Mouse (Mus musculus): Measurements from ENCODE around the gene Nexmif. TPM values are rescaled to one million over a fixed set of nuclear protein-coding genes. Genes with fewer than 3 reads are reported as not detected.
"Not testable (repeated sequence)": the region's sequence is repeated elsewhere in the genome, so short reads cannot be mapped to it uniquely, and the experiment has no call there.

The Nexmif gene
- polyA plus RNA-seq, 1 experiment from 2014 or later = 1.8 TPM

GRCm38 (mm10) chrX:104150072-104150471 lies 50.9 kb downstream of the Nexmif start:
- H3K27me3 ChIP-seq (ENCODE audit: control insufficient read depth, insufficient read depth, low read length) = no peaks in the 10 kb centered on the region
- WGBS = 39% methylated on average over 1 of the region's 1 CpGs
- H3K9me3 ChIP-seq (ENCODE audit: control insufficient read depth, low read length) = no peaks in the 10 kb centered on the region

GRCm38 (mm10) chrX:104115266-104115665 lies 85.7 kb downstream of the Nexmif start:
- H3K9me3 ChIP-seq (ENCODE audit: control insufficient read depth, low read length); H3K27me3 ChIP-seq (ENCODE audit: control insufficient read depth, insufficient read depth, low read length); H3K27ac ChIP-seq (ENCODE audit: low read depth, low read length); H3K9ac ChIP-seq (ENCODE audit: low read depth, low read length); H3K4me3 ChIP-seq (ENCODE audit: low read length); H3K36me3 ChIP-seq (ENCODE audit: control insufficient read depth, insufficient read depth, low read length); ATAC-seq (ENCODE audit: low FRiP score, low TSS enrichment); H3K4me2 ChIP-seq (replicated peaks; ENCODE audit: low read depth, low read length); H3K4me1 ChIP-seq (ENCODE audit: control insufficient read depth, insufficient read depth, low read length): not testable (repeated sequence)
- WGBS = 58% methylated on average over 5 of the region's 5 CpGs

More at GRCm38 (mm10) chrX:104150072-104150471, 50.9 kb downstream of the Nexmif start:
- H3K4me1 ChIP-seq (ENCODE audit: control insufficient read depth, insufficient read depth, low read length) = no peaks in the 10 kb centered on the region
- ATAC-seq (ENCODE audit: low FRiP score, low TSS enrichment) = no peak
- H3K36me3 ChIP-seq (ENCODE audit: control insufficient read depth, insufficient read depth, low read length) = no peaks in the 10 kb centered on the region
- H3K4me2 ChIP-seq (replicated peaks; ENCODE audit: low read depth, low read length) = no peak overlapping the region
- H3K27ac ChIP-seq (ENCODE audit: low read depth, low read length) = no peak overlapping the region
- H3K4me3 ChIP-seq (ENCODE audit: low read length) = no peak overlapping the region
- H3K9ac ChIP-seq (ENCODE audit: low read depth, low read length) = no peak overlapping the region

- H3K4me3 ChIP-seq (ENCODE audit: low read length) = no peak overlapping the region
- H3K27ac ChIP-seq (ENCODE audit: low read depth, low read length) = no peak overlapping the region
- 56% methylated on average over 4 of the region's 4 CpGs for WGBS
- no peak for ATAC-seq (ENCODE audit: low FRiP score, low TSS enrichment)
- H3K9me3 ChIP-seq (ENCODE audit: control insufficient read depth, low read length) = no peaks in the 10 kb centered on the region
- no peak overlapping the region for H3K4me2 ChIP-seq (replicated peaks; ENCODE audit: low read depth, low read length)
- H3K27me3 ChIP-seq (ENCODE audit: control insufficient read depth, insufficient read depth, low read length) = no peaks in the 10 kb centered on the region
- no peaks in the 10 kb centered on the region for H3K36me3 ChIP-seq (ENCODE audit: control insufficient read depth, insufficient read depth, low read length)
- no peak overlapping the region for H3K9ac ChIP-seq (ENCODE audit: low read depth, low read length)
- no peaks in the 10 kb centered on the region for H3K4me1 ChIP-seq (ENCODE audit: control insufficient read depth, insufficient read depth, low read length)
These were observed 86.4 kb downstream of the Nexmif start for GRCm38 (mm10) chrX:104114596-104114995.

- Histone ChIP-seq H3K9ac (ENCODE audit: low read depth, low read length) (no peak overlapping the region), H3K4me3 (ENCODE audit: low read length) (no peak overlapping the region), H3K27ac (ENCODE audit: low read depth, low read length) (no peak overlapping the region), H3K9me3 (ENCODE audit: control insufficient read depth, low read length) (no peaks in the 10 kb centered on the region), H3K36me3 (ENCODE audit: control insufficient read depth, insufficient read depth, low read length) (no peaks in the 10 kb centered on the region), H3K4me1 (ENCODE audit: control insufficient read depth, insufficient read depth, low read length) (no peaks in the 10 kb centered on the region), H3K27me3 (ENCODE audit: control insufficient read depth, insufficient read depth, low read length) (no peaks in the 10 kb centered on the region), H3K4me2 (replicated peaks; ENCODE audit: low read depth, low read length) (no peak overlapping the region)
- ATAC-seq (ENCODE audit: low FRiP score, low TSS enrichment) = no peak
- WGBS = 62% methylated on average over 2 of the region's 2 CpGs
These were observed 146.1 kb downstream of the Nexmif start for GRCm38 (mm10) chrX:104054848-104055247.

- Histone ChIP-seq H3K9ac (ENCODE audit: low read depth, low read length) (no peak overlapping the region), H3K36me3 (ENCODE audit: control insufficient read depth, insufficient read depth, low read length) (no peaks in the 10 kb centered on the region), H3K4me1 (ENCODE audit: control insufficient read depth, insufficient read depth, low read length) (no peaks in the 10 kb centered on the region), H3K27me3 (ENCODE audit: control insufficient read depth, insufficient read depth, low read length) (no peaks in the 10 kb centered on the region; the same call in 1 of the 2 replicates), H3K27ac (ENCODE audit: low read depth, low read length) (no peak overlapping the region), H3K4me3 (ENCODE audit: low read length) (no peak overlapping the region), H3K9me3 (ENCODE audit: control insufficient read depth, low read length) (no peaks in the 10 kb centered on the region), H3K4me2 (replicated peaks; ENCODE audit: low read depth, low read length) (no peak overlapping the region)
- ATAC-seq (ENCODE audit: low FRiP score, low TSS enrichment) = no peak
These were observed 160.7 kb downstream of the Nexmif start for GRCm38 (mm10) chrX:104040276-104040675.

- no peaks in the 10 kb centered on the region for H3K9me3 ChIP-seq (ENCODE audit: control insufficient read depth, low read length)
- H3K36me3 ChIP-seq (ENCODE audit: control insufficient read depth, insufficient read depth, low read length) = no peaks in the 10 kb centered on the region
- no peak overlapping the region for H3K4me3 ChIP-seq (ENCODE audit: low read length)
- WGBS = 80% methylated on average over 5 of the region's 5 CpGs
- H3K27me3 ChIP-seq (ENCODE audit: control insufficient read depth, insufficient read depth, low read length) = no peaks in the 10 kb centered on the region
- no peaks in the 10 kb centered on the region for H3K4me1 ChIP-seq (ENCODE audit: control insufficient read depth, insufficient read depth, low read length)
- no peak overlapping the region for H3K27ac ChIP-seq (ENCODE audit: low read depth, low read length)
- no peak overlapping the region for H3K4me2 ChIP-seq (replicated peaks; ENCODE audit: low read depth, low read length)
- ATAC-seq (ENCODE audit: low FRiP score, low TSS enrichment) = no peak
- H3K9ac ChIP-seq (ENCODE audit: low read depth, low read length) = no peak overlapping the region
These were observed 167.1 kb downstream of the Nexmif start for GRCm38 (mm10) chrX:104033843-104034242.

- no peaks in the 10 kb centered on the region for H3K27me3 ChIP-seq (ENCODE audit: control insufficient read depth, insufficient read depth, low read length)
- no peak overlapping the region for H3K27ac ChIP-seq (ENCODE audit: low read depth, low read length)
- H3K4me2 ChIP-seq (replicated peaks; ENCODE audit: low read depth, low read length) = no peak overlapping the region
- 51% methylated on average over 4 of the region's 4 CpGs for WGBS
- no peaks in the 10 kb centered on the region for H3K36me3 ChIP-seq (ENCODE audit: control insufficient read depth, insufficient read depth, low read length)
- no peak for ATAC-seq (ENCODE audit: low FRiP score, low TSS enrichment)
- H3K9me3 ChIP-seq (ENCODE audit: control insufficient read depth, low read length) = no peaks in the 10 kb centered on the region
- no peak overlapping the region for H3K9ac ChIP-seq (ENCODE audit: low read depth, low read length)
- no peaks in the 10 kb centered on the region for H3K4me1 ChIP-seq (ENCODE audit: control insufficient read depth, insufficient read depth, low read length)
- no peak overlapping the region for H3K4me3 ChIP-seq (ENCODE audit: low read length)
These were observed 168.2 kb downstream of the Nexmif start for GRCm38 (mm10) chrX:104032756-104033155.

MicroRNA genes within 50 kb of the gene (microRNA counts, 519-probe panel; counts per million panel counts)
- microRNA mmu-miR-672 = 4,270 counts per million, percentile 25 among the panel's probes with 10 or more counts

Small RNAs within 50 kb of the gene (microRNA-seq; reads per million reads assigned to microRNA genes)
- gene Gm24993 = not detected
- 130 reads per million, percentile 57 among the genes with 10 or more reads in this experiment for gene Mir672

Other genes with a start within 250 kb of the Nexmif start
- 21.5 and 44.6 TPM in 2 replicates for gene Rlim, start 219.9 kb downstream of the Nexmif start, polyA plus RNA-seq (2014; fragmentation: Nextera tagmentation; extraction: Ambion mirVana)
- 7.6 and 12.8 TPM in 2 replicates for gene Abcb7, start 212.7 kb upstream of the Nexmif start, polyA plus RNA-seq (2014; fragmentation: Nextera tagmentation; extraction: Ambion mirVana)

Data from kidney, embryonic 14.5 days (tissue).